Mouse (Mus musculus) C2C12 (cell line): Measurements from ENCODE around the gene Cep152. TPM values are rescaled to one million over a fixed set of nuclear protein-coding genes. Genes with fewer than 3 reads are reported as not detected.
A peak's percentile ranks its signal among the peaks of the same experiment; 100 is the strongest.

Experiments used
- H3K27me3 ChIP-seq: one replicate; pipeline ENCODE4 v1.6.1; 2011; ENCODE audit not compliant: control insufficient read depth, insufficient read depth, insufficient read length
- H3K36me3 ChIP-seq: one replicate; pipeline ENCODE4 v1.6.1; 2011; ENCODE audit not compliant: control insufficient read depth, insufficient read depth
- H3K4me3 ChIP-seq: one replicate; pipeline ENCODE4 v1.5.1; 2011; ENCODE audit warnings: mild to moderate bottlenecking, control low read depth; ENCODE audit not compliant: poor library complexity, insufficient read depth, severe bottlenecking
- H3K79me2 ChIP-seq: one replicate; pipeline ENCODE4 v1.6.1; 2011; ENCODE audit not compliant: control insufficient read depth, insufficient read depth
- H3K79me3 ChIP-seq: one replicate; pipeline ENCODE4 v1.6.1; 2011; ENCODE audit warnings: low read depth, control low read depth
- H3ac ChIP-seq: one replicate; pipeline ENCODE3; 2011; ENCODE audit warnings: low read depth; ENCODE audit not compliant: control insufficient read depth, insufficient read length
- CEBPB ChIP-seq: IDR thresholded peaks from one replicate; pipeline ENCODE4 v1.6.1; 2011; ENCODE audit warnings: low read depth, mild to moderate bottlenecking, control low read depth, moderate library complexity
- CTCF ChIP-seq: IDR thresholded peaks from one replicate; pipeline ENCODE4 v1.5.1; 2011; ENCODE audit not compliant: control insufficient read depth, insufficient read depth, insufficient read length
- FOSL1 ChIP-seq: IDR thresholded peaks from one replicate; pipeline ENCODE4 v1.8.0; 2011; ENCODE audit warnings: mild to moderate bottlenecking, low read length; ENCODE audit not compliant: poor library complexity, insufficient read depth, severe bottlenecking
- MAX ChIP-seq: IDR thresholded peaks from one replicate; pipeline ENCODE4 v1.6.1; 2011; ENCODE audit warnings: mild to moderate bottlenecking, control low read depth
- MYOD1 ChIP-seq: IDR thresholded peaks from one replicate; pipeline ENCODE4 v1.6.1; 2011; ENCODE audit warnings: low read depth; ENCODE audit not compliant: control insufficient read depth, insufficient read length
- MYOG ChIP-seq: IDR thresholded peaks from one replicate; pipeline ENCODE4 v1.6.1; 2011; ENCODE audit not compliant: control insufficient read depth, insufficient read length; ENCODE audit errors: extremely low read depth
- USF1 ChIP-seq: IDR thresholded peaks from one replicate; pipeline ENCODE4 v1.6.1; 2011; ENCODE audit warnings: low read depth, mild to moderate bottlenecking, control low read depth, moderate library complexity
- polyA plus RNA-seq: library from polyadenylated mRNA; unstranded; fragments of >200 nt; fragmentation: generic; extraction: Trizol; gene quantifications from one replicate; pipeline ENCODE4 v1.2.1, GENCODE M21; 2012; ENCODE audit warnings: missing spikeins

Cep152 gene
- polyA plus RNA-seq, 1 experiment: 1.8 TPM

GRCm38 (mm10) chr2:125562407-125562806 lies 62.5 kb downstream of the Cep152 start:
- Histone ChIP-seq H3K27me3 (no peaks in the 10 kb centered on the region), H3K36me3 (peaks cover 45% of the 10 kb centered on the region), H3K4me3 (no peak overlapping the region), H3ac (no peak overlapping the region), H3K79me2 (no peaks in the 10 kb centered on the region), H3K79me3 (no peaks in the 10 kb centered on the region)
- no peak for TF ChIP-seq MYOG
- no peak for TF ChIP-seq MYOD1
- no peak for TF ChIP-seq MAX
- no peak for TF ChIP-seq USF1
- TF ChIP-seq CEBPB: no peak
- TF ChIP-seq FOSL1: no peak
- TF ChIP-seq CTCF: no peak

GRCm38 (mm10) chr2:125560037-125560436 lies 64.9 kb downstream of the Cep152 start:
- no peaks in the 10 kb centered on the region for H3K79me2 ChIP-seq
- H3K36me3 ChIP-seq: peaks cover 21% of the 10 kb centered on the region
- no peak overlapping the region for H3ac ChIP-seq
- TF ChIP-seq CEBPB: no peak
- no peak for TF ChIP-seq CTCF
- TF ChIP-seq FOSL1: no peak
- no peak for TF ChIP-seq MYOG
- TF ChIP-seq USF1: no peak
- no peak for TF ChIP-seq MYOD1
- TF ChIP-seq MAX: no peak
- no peak overlapping the region for H3K4me3 ChIP-seq
- no peaks in the 10 kb centered on the region for H3K27me3 ChIP-seq
- H3K79me3 ChIP-seq: no peaks in the 10 kb centered on the region

- TF ChIP-seq USF1 (no peak), MAX (no peak), MYOD1 (no peak), CTCF (no peak), MYOG (no peak), CEBPB (no peak), FOSL1 (no peak)
- peaks cover 10% of the 10 kb centered on the region for H3K36me3 ChIP-seq
- H3K79me3 ChIP-seq: no peaks in the 10 kb centered on the region
- no peaks in the 10 kb centered on the region for H3K79me2 ChIP-seq
- H3ac ChIP-seq: no peak overlapping the region
- H3K4me3 ChIP-seq: no peak overlapping the region
- H3K27me3 ChIP-seq: no peaks in the 10 kb centered on the region
These were observed 66.0 kb downstream of the Cep152 start for GRCm38 (mm10) chr2:125558634-125559589.

- Histone ChIP-seq H3K27me3 (no peaks in the 10 kb centered on the region), H3K79me3 (no peaks in the 10 kb centered on the region), H3K4me3 (no peak overlapping the region), H3ac (no peak overlapping the region), H3K36me3 (no peaks in the 10 kb centered on the region), H3K79me2 (no peaks in the 10 kb centered on the region)
- no peak for TF ChIP-seq MYOD1
- no peak for TF ChIP-seq CTCF
- no peak for TF ChIP-seq CEBPB
- no peak for TF ChIP-seq FOSL1
- no peak for TF ChIP-seq MAX
- no peak for TF ChIP-seq USF1
- no peak for TF ChIP-seq MYOG
These were observed 69.1 kb downstream of the Cep152 start for GRCm38 (mm10) chr2:125555830-125556229.

- no peak overlapping the region for H3K4me3 ChIP-seq
- no peak overlapping the region for H3ac ChIP-seq
- peak; percentile 41 for TF ChIP-seq MAX
- TF ChIP-seq FOSL1: peak; percentile 70
- peak; percentile 65 for TF ChIP-seq MYOD1
- TF ChIP-seq CEBPB: peak; percentile 26
- no peak for TF ChIP-seq USF1
These were observed 75.9 kb downstream of the Cep152 start for GRCm38 (mm10) chr2:125548806-125549578.

More at GRCm38 (mm10) chr2:125548806-125549578, 75.9 kb downstream of the Cep152 start:
- Histone ChIP-seq H3K79me3 (no peaks in the 10 kb centered on the region), H3K36me3 (no peaks in the 10 kb centered on the region), H3K79me2 (no peaks in the 10 kb centered on the region), H3K27me3 (no peaks in the 10 kb centered on the region)
